Mouse (Mus musculus) neutrophil, adult 65 days (primary cell): ENCODE results near the gene Akip1. TPM values are rescaled to one million over a fixed set of nuclear protein-coding genes. Genes with fewer than 3 reads are reported as not detected.

Source experiments
- total RNA-seq: library from RNA; stranded (reverse); gene quantifications from 2 replicates; pipeline ENCODE4 v1.2.4, GENCODE M21; 2023

The Akip1 gene
- 7.1 and 7.2 TPM in 2 replicates for total RNA-seq

GRCm38 (mm10) chr7:109703190-109704015 is at the start of gene Akip1, which contains the start of gene St5:
TSS of gene Akip1 (plus strand) at chr7:109703690.
TSS of gene St5 (minus strand) at chr7:109703605.

GRCm38 (mm10) chr7:109723697-109724096 is 20.2 kb downstream of the Akip1 start, which contains the start of gene BC051019:
TSS of gene BC051019 (minus strand) at chr7:109723850.

GRCm38 (mm10) chr7:109731626-109732025 is 28.1 kb downstream of the Akip1 start, which contains the start of gene Ascl3:
TSS of gene Ascl3 (minus strand) at chr7:109731726.

GRCm38 (mm10) chr7:109752008-109752925 is 48.8 kb downstream of the Akip1 start, which contains the start of gene Tmem9b:
TSS of gene Tmem9b (minus strand) at chr7:109752875.

Other genes with a start within 250 kb of the Akip1 start
- not detected in 2 replicates for gene Trim66, start 195.6 kb upstream of the Akip1 start, total RNA-seq
- gene Rpl27a, start 184.5 kb upstream of the Akip1 start, total RNA-seq = 138 and 168 TPM in 2 replicates
- gene St5, start 85 bp upstream of the Akip1 start, total RNA-seq = 1.8 and 1.9 TPM in 2 replicates
- gene BC051019, start 20.2 kb downstream of the Akip1 start, total RNA-seq = not detected in 2 replicates
- not detected in 2 replicates for gene Ascl3, start 28.0 kb downstream of the Akip1 start, total RNA-seq
- gene Tmem9b, start 49.2 kb downstream of the Akip1 start, total RNA-seq = 41.0 and 45.6 TPM in 2 replicates
- not detected in 2 replicates for gene Nrip3, start 78.3 kb downstream of the Akip1 start, total RNA-seq
- not detected in 2 replicates for gene Scube2, start 162.0 kb downstream of the Akip1 start, total RNA-seq